Mouse (Mus musculus): ENCODE measurements around the gene Klf11. TPM values are rescaled to one million over a fixed set of nuclear protein-coding genes. Genes with fewer than 3 reads are reported as not detected.
"Not testable (repeated sequence)": the region's sequence is repeated elsewhere in the genome, so short reads cannot be mapped to it uniquely, and the experiment has no call there.

Gene Klf11
- polyA plus RNA-seq, 1 experiment from 2014 or later: 15.7 TPM

GRCm38 (mm10) chr12:24627215-24627614, 23.9 kb upstream of the Klf11 start:
- no peak for ATAC-seq (ENCODE audit: low read depth)
- Histone ChIP-seq H3K9ac (ENCODE audit: low read length) (no peak overlapping the region), H3K27me3 (ENCODE audit: control insufficient read depth, insufficient read depth, low read depth, low read length) (no peaks in the 10 kb centered on the region), H3K36me3 (ENCODE audit: control insufficient read depth, insufficient read depth, low read length) (no peaks in the 10 kb centered on the region), H3K4me2 (ENCODE audit: low read depth, low read length) (no peak overlapping the region), H3K27ac (ENCODE audit: low read length) (no peak overlapping the region), H3K4me1 (replicated peaks; ENCODE audit: control insufficient read depth, insufficient read depth, low read length) (no peaks in the 10 kb centered on the region), H3K4me3 (ENCODE audit: low read length) (no peak overlapping the region), H3K9me3 (ENCODE audit: control insufficient read depth, low read length) (no peaks in the 10 kb centered on the region)
- WGBS: 31% methylated on average over 3 of the region's 3 CpGs

- H3K4me3 ChIP-seq (ENCODE audit: low read length): no peak overlapping the region
- ATAC-seq (ENCODE audit: low read depth): no peak
Observed at GRCm38 (mm10) chr12:24630220-24630619, 20.9 kb upstream of the Klf11 start.

GRCm38 (mm10) chr12:24632404-24632803, 18.7 kb upstream of the Klf11 start:
- no peaks in the 10 kb centered on the region for H3K9me3 ChIP-seq (ENCODE audit: control insufficient read depth, low read length)
- 60% methylated on average over 4 of the region's 4 CpGs for WGBS
- 0 out of 2 replicates have a peak, but pooled peaks cover 2% of the 10 kb centered on the region for H3K4me1 ChIP-seq (replicated peaks; ENCODE audit: control insufficient read depth, insufficient read depth, low read length)
- H3K4me3 ChIP-seq (ENCODE audit: low read length): no peak overlapping the region
- no peak overlapping the region for H3K27ac ChIP-seq (ENCODE audit: low read length)
- H3K9ac ChIP-seq (ENCODE audit: low read length): no peak overlapping the region
- H3K27me3 ChIP-seq (ENCODE audit: control insufficient read depth, insufficient read depth, low read depth, low read length): no peaks in the 10 kb centered on the region
- H3K36me3 ChIP-seq (ENCODE audit: control insufficient read depth, insufficient read depth, low read length): no peaks in the 10 kb centered on the region
- ATAC-seq (ENCODE audit: low read depth): no peak
- H3K4me2 ChIP-seq (ENCODE audit: low read depth, low read length): no peak overlapping the region

More at GRCm38 (mm10) chr12:24630220-24630619, 20.9 kb upstream of the Klf11 start:
- 70% methylated on average over 1 of the region's 1 CpGs for WGBS
- no peaks in the 10 kb centered on the region for H3K27me3 ChIP-seq (ENCODE audit: control insufficient read depth, insufficient read depth, low read depth, low read length)
- H3K9ac ChIP-seq (ENCODE audit: low read length): no peak overlapping the region
- H3K27ac ChIP-seq (ENCODE audit: low read length): no peak overlapping the region
- H3K9me3 ChIP-seq (ENCODE audit: control insufficient read depth, low read length): no peaks in the 10 kb centered on the region
- H3K36me3 ChIP-seq (ENCODE audit: control insufficient read depth, insufficient read depth, low read length): no peaks in the 10 kb centered on the region
- H3K4me1 ChIP-seq (replicated peaks; ENCODE audit: control insufficient read depth, insufficient read depth, low read length): no peaks in the 10 kb centered on the region
- no peak overlapping the region for H3K4me2 ChIP-seq (ENCODE audit: low read depth, low read length)

- no peak overlapping the region for H3K4me2 ChIP-seq (ENCODE audit: low read depth, low read length)
- H3K4me1 ChIP-seq (replicated peaks; ENCODE audit: control insufficient read depth, insufficient read depth, low read length): 0 out of 2 replicates have a peak, but pooled peaks cover 2% of the 10 kb centered on the region
- 42% methylated on average over 1 of the region's 1 CpGs for WGBS
- no peaks in the 10 kb centered on the region for H3K27me3 ChIP-seq (ENCODE audit: control insufficient read depth, insufficient read depth, low read depth, low read length)
- no peaks in the 10 kb centered on the region for H3K9me3 ChIP-seq (ENCODE audit: control insufficient read depth, low read length)
- H3K9ac ChIP-seq (ENCODE audit: low read length): no peak overlapping the region
- ATAC-seq (ENCODE audit: low read depth): no peak
- H3K4me3 ChIP-seq (ENCODE audit: low read length): no peak overlapping the region
- no peak overlapping the region for H3K27ac ChIP-seq (ENCODE audit: low read length)
- no peaks in the 10 kb centered on the region for H3K36me3 ChIP-seq (ENCODE audit: control insufficient read depth, insufficient read depth, low read length)
Observed at GRCm38 (mm10) chr12:24633753-24634191, 17.3 kb upstream of the Klf11 start.

- no peak overlapping the region for H3K9ac ChIP-seq (ENCODE audit: low read length)
- H3K27ac ChIP-seq (ENCODE audit: low read length): no peak overlapping the region
- 0 out of 2 replicates have a peak, but pooled peaks cover 2% of the 10 kb centered on the region for H3K4me1 ChIP-seq (replicated peaks; ENCODE audit: control insufficient read depth, insufficient read depth, low read length)
- ATAC-seq (ENCODE audit: low read depth): no peak
- H3K4me3 ChIP-seq (ENCODE audit: low read length): no peak overlapping the region
- H3K27me3 ChIP-seq (ENCODE audit: control insufficient read depth, insufficient read depth, low read depth, low read length): no peaks in the 10 kb centered on the region
- H3K4me2 ChIP-seq (ENCODE audit: low read depth, low read length): no peak overlapping the region
- 63% methylated on average over 4 of the region's 4 CpGs for WGBS
- no peaks in the 10 kb centered on the region for H3K36me3 ChIP-seq (ENCODE audit: control insufficient read depth, insufficient read depth, low read length)
- no peaks in the 10 kb centered on the region for H3K9me3 ChIP-seq (ENCODE audit: control insufficient read depth, low read length)
Observed at GRCm38 (mm10) chr12:24634212-24634611, 16.9 kb upstream of the Klf11 start.

GRCm38 (mm10) chr12:24634648-24635047, 16.4 kb upstream of the Klf11 start:
- WGBS: 77% methylated on average over 3 of the region's 3 CpGs
- Histone ChIP-seq H3K27me3 (ENCODE audit: control insufficient read depth, insufficient read depth, low read depth, low read length) (no peaks in the 10 kb centered on the region), H3K27ac (ENCODE audit: low read length) (no peak overlapping the region)

GRCm38 (mm10) chr12:24638787-24639186, 12.3 kb upstream of the Klf11 start:
- H3K4me1 ChIP-seq (replicated peaks; ENCODE audit: control insufficient read depth, insufficient read depth, low read length); ATAC-seq (ENCODE audit: low read depth); H3K4me3 ChIP-seq (ENCODE audit: low read length); H3K9me3 ChIP-seq (ENCODE audit: control insufficient read depth, low read length); H3K9ac ChIP-seq (ENCODE audit: low read length); H3K4me2 ChIP-seq (ENCODE audit: low read depth, low read length); H3K36me3 ChIP-seq (ENCODE audit: control insufficient read depth, insufficient read depth, low read length); H3K27me3 ChIP-seq (ENCODE audit: control insufficient read depth, insufficient read depth, low read depth, low read length); H3K27ac ChIP-seq (ENCODE audit: low read length): not testable (repeated sequence)
- 91% methylated on average over 10 of the region's 10 CpGs for WGBS

More at GRCm38 (mm10) chr12:24634648-24635047, 16.4 kb upstream of the Klf11 start:
- no peak overlapping the region for H3K4me3 ChIP-seq (ENCODE audit: low read length)
- ATAC-seq (ENCODE audit: low read depth): no peak
- H3K4me2 ChIP-seq (ENCODE audit: low read depth, low read length): no peak overlapping the region
- no peaks in the 10 kb centered on the region for H3K36me3 ChIP-seq (ENCODE audit: control insufficient read depth, insufficient read depth, low read length)
- no peak overlapping the region for H3K9ac ChIP-seq (ENCODE audit: low read length)
- 0 out of 2 replicates have a peak, but pooled peaks cover 2% of the 10 kb centered on the region for H3K4me1 ChIP-seq (replicated peaks; ENCODE audit: control insufficient read depth, insufficient read depth, low read length)
- no peaks in the 10 kb centered on the region for H3K9me3 ChIP-seq (ENCODE audit: control insufficient read depth, low read length)

- ATAC-seq (ENCODE audit: low read depth): peak; percentile 46
- no peak overlapping the region for H3K27ac ChIP-seq (ENCODE audit: low read length)
- no peak overlapping the region for H3K4me3 ChIP-seq (ENCODE audit: low read length)
- no peaks in the 10 kb centered on the region for H3K36me3 ChIP-seq (ENCODE audit: control insufficient read depth, insufficient read depth, low read length)
- no peaks in the 10 kb centered on the region for H3K9me3 ChIP-seq (ENCODE audit: control insufficient read depth, low read length)
- H3K4me1 ChIP-seq (replicated peaks; ENCODE audit: control insufficient read depth, insufficient read depth, low read length): peaks cover 11% of the 10 kb centered on the region
- no peak overlapping the region for H3K9ac ChIP-seq (ENCODE audit: low read length)
- WGBS: 57% methylated on average over 4 of the region's 4 CpGs
- no peak overlapping the region for H3K4me2 ChIP-seq (ENCODE audit: low read depth, low read length)
- no peaks in the 10 kb centered on the region for H3K27me3 ChIP-seq (ENCODE audit: control insufficient read depth, insufficient read depth, low read depth, low read length)
Observed at GRCm38 (mm10) chr12:24642370-24642802, 8.7 kb upstream of the Klf11 start.

GRCm38 (mm10) chr12:24644125-24644571, 6.9 kb upstream of the Klf11 start:
- Histone ChIP-seq H3K9me3 (ENCODE audit: control insufficient read depth, low read length) (no peaks in the 10 kb centered on the region), H3K4me1 (replicated peaks; ENCODE audit: control insufficient read depth, insufficient read depth, low read length) (peaks cover 11% of the 10 kb centered on the region), H3K27ac (ENCODE audit: low read length) (no peak overlapping the region), H3K4me3 (ENCODE audit: low read length) (no peak overlapping the region), H3K9ac (ENCODE audit: low read length) (no peak overlapping the region), H3K4me2 (ENCODE audit: low read depth, low read length) (no peak overlapping the region), H3K27me3 (ENCODE audit: control insufficient read depth, insufficient read depth, low read depth, low read length) (no peaks in the 10 kb centered on the region), H3K36me3 (ENCODE audit: control insufficient read depth, insufficient read depth, low read length) (no peaks in the 10 kb centered on the region)
- peak; percentile 72 for ATAC-seq (ENCODE audit: low read depth)
- WGBS: 15% methylated on average over 1 of the region's 1 CpGs

- Histone ChIP-seq H3K27ac (ENCODE audit: low read length) (no peak overlapping the region), H3K4me1 (replicated peaks; ENCODE audit: control insufficient read depth, insufficient read depth, low read length) (peaks cover 16% of the 10 kb centered on the region), H3K36me3 (ENCODE audit: control insufficient read depth, insufficient read depth, low read length) (no peaks in the 10 kb centered on the region), H3K9me3 (ENCODE audit: control insufficient read depth, low read length) (no peaks in the 10 kb centered on the region), H3K4me2 (ENCODE audit: low read depth, low read length) (no peak overlapping the region), H3K27me3 (ENCODE audit: control insufficient read depth, insufficient read depth, low read depth, low read length) (no peaks in the 10 kb centered on the region), H3K4me3 (ENCODE audit: low read length) (no peak overlapping the region), H3K9ac (ENCODE audit: low read length) (no peak overlapping the region)
- no peak for ATAC-seq (ENCODE audit: low read depth)
- 76% methylated on average over 6 of the region's 6 CpGs for WGBS
Observed at GRCm38 (mm10) chr12:24645901-24646300, 5.2 kb upstream of the Klf11 start.

Measured in lung, embryonic 16.5 days (tissue).